Mouse (Mus musculus) lung, embryonic 16.5 days (tissue): ENCODE measurements at regions not wholly inside any gene's neighbourhood (a gene's known extent, or its start where the extent isn't known, plus 50 kb on each side); places are given as distances from the start of the nearest gene placed in this dataset.

Experiments
- ATAC-seq: fragments of 200-750 bp; cut with Nextera tagmentation; 2 replicates; pipeline ENCODE4 v1.8.0; 2017; ENCODE audit warnings: low read depth, mild to moderate bottlenecking, moderate library complexity
- H3K27ac ChIP-seq: fragments of 300-500 bp; sonication (generic); 2 replicates; pipeline ENCODE4 v1.5.1; 2014; ENCODE audit warnings: mild to moderate bottlenecking, control low read depth, low read length
- H3K27me3 ChIP-seq: fragments of 300-500 bp; sonication (generic); 2 replicates; pipeline ENCODE4 v1.6.1; 2014; ENCODE audit warnings: low read depth, low read length, mixed read lengths; ENCODE audit not compliant: control insufficient read depth, insufficient read depth
- H3K36me3 ChIP-seq: fragments of 300-500 bp; sonication (generic); 2 replicates; pipeline ENCODE4 v1.6.1; 2014; ENCODE audit warnings: low read length; ENCODE audit not compliant: control insufficient read depth, insufficient read depth
- H3K4me1 ChIP-seq: fragments of 300-500 bp; sonication (generic); replicated peaks from 2 replicates; pipeline ENCODE4 v1.6.1; 2014; ENCODE audit warnings: low read length, mixed read lengths; ENCODE audit not compliant: control insufficient read depth, insufficient read depth
- H3K4me2 ChIP-seq: fragments of 300-500 bp; sonication (generic); 2 replicates; pipeline ENCODE4 v1.6.1; 2014; ENCODE audit warnings: low read depth, low read length, control low read depth
- H3K4me3 ChIP-seq: fragments of 300-500 bp; sonication (generic); 2 replicates; pipeline ENCODE4 v1.5.1; 2014; ENCODE audit warnings: mild to moderate bottlenecking, low read length, control low read depth
- H3K9ac ChIP-seq: fragments of 300-500 bp; sonication (generic); 2 replicates; pipeline ENCODE4 v1.6.1; 2014; ENCODE audit warnings: low read length, control low read depth
- H3K9me3 ChIP-seq: fragments of 300-500 bp; sonication (generic); 2 replicates; pipeline ENCODE4 v1.6.1; 2016; ENCODE audit warnings: low read length; ENCODE audit not compliant: control insufficient read depth
- WGBS: fragments of 180-500 bp; shearing (Covaris S2); extraction: QIAGEN DNeasy Blood & Tissue Kit; methylation state at CpG from one replicate; pipeline ENCODE4 v1.1.7; 2014; 5-methylcytosine and 5-hydroxymethylcytosine counted together

GRCm38 (mm10) chr13:104572236-104572635, 220.0 kb upstream of the Srek1ip1 start:
- H3K4me2 ChIP-seq, result no peak overlapping the region
- 60% methylated on average over 10 of the region's 10 CpGs for WGBS

GRCm38 (mm10) chr13:104574396-104574795, 217.9 kb upstream of the Srek1ip1 start:
- no peaks in the 10 kb centered on the region for H3K36me3 ChIP-seq
- 77% methylated on average over 5 of the region's 5 CpGs for WGBS
- H3K27me3 ChIP-seq, result no peaks in the 10 kb centered on the region
- H3K27ac ChIP-seq, result no peak overlapping the region
- H3K9ac ChIP-seq, result no peak overlapping the region
- no peak overlapping the region for H3K4me3 ChIP-seq
- peaks cover 6% of the 10 kb centered on the region; the same call in 1 of the 2 replicates for H3K4me1 ChIP-seq
- ATAC-seq, result no peak
- no peaks in the 10 kb centered on the region for H3K9me3 ChIP-seq
- no peak overlapping the region for H3K4me2 ChIP-seq

More at GRCm38 (mm10) chr13:104572236-104572635, 220.0 kb upstream of the Srek1ip1 start:
- H3K9me3 ChIP-seq, result no peaks in the 10 kb centered on the region
- no peak for ATAC-seq
- no peak overlapping the region for H3K27ac ChIP-seq
- no peaks in the 10 kb centered on the region for H3K27me3 ChIP-seq
- peaks cover 6% of the 10 kb centered on the region; the same call in 1 of the 2 replicates for H3K4me1 ChIP-seq
- no peaks in the 10 kb centered on the region for H3K36me3 ChIP-seq
- no peak overlapping the region for H3K9ac ChIP-seq
- no peak overlapping the region for H3K4me3 ChIP-seq

GRCm38 (mm10) chr13:104576188-104576789, 216.0 kb upstream of the Srek1ip1 start:
- no peaks in the 10 kb centered on the region for H3K36me3 ChIP-seq
- no peaks in the 10 kb centered on the region for H3K27me3 ChIP-seq
- 71% methylated on average over 10 of the region's 10 CpGs for WGBS
- no peaks in the 10 kb centered on the region for H3K9me3 ChIP-seq
- H3K27ac ChIP-seq, result no peak overlapping the region
- H3K4me2 ChIP-seq, result no peak overlapping the region
- peaks cover 3% of the 10 kb centered on the region for H3K4me1 ChIP-seq
- ATAC-seq, result no peak
- no peak overlapping the region for H3K4me3 ChIP-seq
- H3K9ac ChIP-seq, result no peak overlapping the region

GRCm38 (mm10) chr13:104577856-104578255, 214.4 kb upstream of the Srek1ip1 start:
- 79% methylated on average over 11 of the region's 11 CpGs for WGBS
- no peak overlapping the region for H3K9ac ChIP-seq
- no peaks in the 10 kb centered on the region for H3K27me3 ChIP-seq
- H3K4me1 ChIP-seq, result peaks cover 3% of the 10 kb centered on the region
- H3K27ac ChIP-seq, result no peak overlapping the region
- no peak overlapping the region for H3K4me2 ChIP-seq
- no peaks in the 10 kb centered on the region for H3K9me3 ChIP-seq
- no peak overlapping the region for H3K4me3 ChIP-seq
- ATAC-seq, result no peak
- no peaks in the 10 kb centered on the region for H3K36me3 ChIP-seq

DNA sequence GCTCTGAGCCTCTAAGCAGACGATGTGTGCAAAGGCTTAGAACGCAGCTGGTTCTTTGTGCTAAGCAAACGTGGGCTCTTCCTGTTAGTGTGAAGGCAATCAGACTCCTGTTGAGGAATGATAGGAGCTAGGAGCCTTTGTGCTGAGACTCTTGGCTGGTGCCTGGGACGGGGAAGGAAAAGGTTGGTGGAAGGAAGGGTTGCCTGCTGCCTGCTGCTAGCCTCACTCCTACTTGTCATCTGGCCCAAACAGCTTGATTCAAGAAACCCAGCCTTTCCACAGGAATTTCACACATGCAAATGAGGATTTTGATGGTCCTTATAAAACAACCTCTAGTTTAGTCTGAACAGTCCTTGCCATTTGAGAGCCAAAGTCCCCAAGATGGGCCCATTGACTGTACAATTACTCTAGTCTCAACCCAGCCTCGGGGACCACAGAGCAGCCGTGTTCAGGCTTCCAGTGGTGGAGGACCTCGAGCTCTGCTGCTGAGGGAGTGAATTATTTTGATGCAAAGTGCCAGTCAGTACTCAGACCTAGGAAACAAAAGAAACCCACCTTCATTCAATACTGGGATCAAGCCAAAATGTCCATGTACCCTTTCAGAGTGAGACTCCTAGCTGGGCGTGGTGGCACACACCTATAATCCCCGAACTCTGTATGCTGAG, 211.5 kb upstream of the Srek1ip1 start:
- ATAC-seq, result peak; percentile 23; the same call in 1 of the 2 replicates
- Histone ChIP-seq H3K4me2 (no peak overlapping the region), H3K27me3 (no peaks in the 10 kb centered on the region), H3K4me3 (no peak overlapping the region), H3K9me3 (no peaks in the 10 kb centered on the region), H3K4me1 (peaks cover 3% of the 10 kb centered on the region), H3K27ac (no peak overlapping the region), H3K9ac (no peak overlapping the region), H3K36me3 (no peaks in the 10 kb centered on the region)
- 43% methylated on average over 9 of the region's 9 CpGs for WGBS
